Mouse (Mus musculus) cerebellum, adult (tissue): ENCODE results near the gene Gm26602.

Source experiments
- ATAC-seq: cut with Nextera tagmentation; 2 replicates; pipeline ENCODE4 v1.9.2; 2017; ENCODE audit warnings: mild to moderate bottlenecking, moderate library complexity, mixed read lengths; ENCODE audit not compliant: insufficient number of reproducible peaks, low FRiP score, low TSS enrichment

The Gm26602 gene

GRCm38 (mm10) chr10:79916081-79916480, 5.4 kb downstream of the Gm26602 start:
- no peak for ATAC-seq

DNA sequence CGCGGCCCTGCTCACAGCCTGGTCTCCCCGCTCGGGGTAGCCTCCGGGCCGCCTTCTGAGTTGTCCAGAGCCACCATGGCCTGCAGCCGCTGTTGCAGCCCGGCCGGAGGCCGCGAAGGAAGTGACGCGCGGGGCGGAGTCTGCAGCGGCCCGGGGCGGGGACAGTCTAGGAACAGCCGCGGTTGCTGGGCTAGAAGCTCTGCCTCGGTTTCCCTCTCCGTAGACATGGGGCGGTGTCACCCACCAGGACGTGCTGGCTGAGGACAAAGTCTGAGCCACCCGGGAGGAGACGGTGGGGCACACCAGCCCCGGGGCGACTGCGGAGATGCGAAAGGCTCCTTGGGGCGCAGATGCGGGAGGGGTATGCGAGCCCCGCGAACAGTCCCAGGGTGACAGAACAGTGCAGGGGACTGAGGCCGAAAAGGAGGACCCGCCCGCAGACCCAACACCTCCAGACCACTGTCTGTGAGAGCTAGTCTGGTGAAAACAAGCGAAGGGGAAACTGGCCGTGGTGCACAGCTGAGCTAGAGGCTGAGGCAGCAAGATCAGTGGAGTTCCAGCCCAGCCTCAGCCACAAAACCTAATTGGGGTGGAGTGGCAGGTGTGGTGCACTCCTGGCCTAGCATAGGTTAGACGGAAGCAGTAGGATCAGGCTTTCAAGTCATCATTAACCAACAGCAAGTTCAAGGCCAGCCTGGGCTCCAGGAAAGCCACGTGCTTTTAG, 6.3 kb downstream of the Gm26602 start, which contains the start of gene Kiss1r:
Gene Kiss1r, plus strand, starts transcription at position 164 of the 724 bp plus-strand sequence.
- peak; percentile 69 for ATAC-seq

DNA sequence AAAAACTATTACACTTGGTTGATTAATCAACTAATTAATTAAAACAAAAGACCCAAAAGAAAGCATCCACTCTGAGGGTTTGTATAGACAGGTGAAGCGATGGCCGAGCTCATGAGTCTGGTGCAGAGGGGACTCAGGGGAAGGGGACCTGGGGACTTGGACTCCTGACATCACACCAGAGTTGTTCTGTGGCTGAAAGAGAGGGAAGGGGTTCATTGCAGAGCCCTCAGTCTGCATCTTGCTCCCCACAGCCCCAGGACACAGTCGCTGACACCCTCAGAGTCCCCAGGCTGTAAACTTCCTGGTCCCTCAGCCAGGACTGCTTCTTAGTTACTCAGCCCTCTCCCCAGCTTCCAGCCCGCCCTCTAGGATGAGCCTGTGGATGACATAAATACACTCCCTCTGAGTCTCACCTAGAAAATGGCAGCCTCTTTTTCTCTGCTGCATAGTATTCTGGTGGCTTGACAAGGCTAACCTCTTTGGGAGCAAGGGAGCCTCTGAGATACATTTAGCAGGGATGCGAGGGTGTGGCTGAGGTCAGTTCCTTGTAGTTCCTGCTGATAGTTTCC, 7.0 kb downstream of the Gm26602 start:
- no peak for ATAC-seq

DNA sequence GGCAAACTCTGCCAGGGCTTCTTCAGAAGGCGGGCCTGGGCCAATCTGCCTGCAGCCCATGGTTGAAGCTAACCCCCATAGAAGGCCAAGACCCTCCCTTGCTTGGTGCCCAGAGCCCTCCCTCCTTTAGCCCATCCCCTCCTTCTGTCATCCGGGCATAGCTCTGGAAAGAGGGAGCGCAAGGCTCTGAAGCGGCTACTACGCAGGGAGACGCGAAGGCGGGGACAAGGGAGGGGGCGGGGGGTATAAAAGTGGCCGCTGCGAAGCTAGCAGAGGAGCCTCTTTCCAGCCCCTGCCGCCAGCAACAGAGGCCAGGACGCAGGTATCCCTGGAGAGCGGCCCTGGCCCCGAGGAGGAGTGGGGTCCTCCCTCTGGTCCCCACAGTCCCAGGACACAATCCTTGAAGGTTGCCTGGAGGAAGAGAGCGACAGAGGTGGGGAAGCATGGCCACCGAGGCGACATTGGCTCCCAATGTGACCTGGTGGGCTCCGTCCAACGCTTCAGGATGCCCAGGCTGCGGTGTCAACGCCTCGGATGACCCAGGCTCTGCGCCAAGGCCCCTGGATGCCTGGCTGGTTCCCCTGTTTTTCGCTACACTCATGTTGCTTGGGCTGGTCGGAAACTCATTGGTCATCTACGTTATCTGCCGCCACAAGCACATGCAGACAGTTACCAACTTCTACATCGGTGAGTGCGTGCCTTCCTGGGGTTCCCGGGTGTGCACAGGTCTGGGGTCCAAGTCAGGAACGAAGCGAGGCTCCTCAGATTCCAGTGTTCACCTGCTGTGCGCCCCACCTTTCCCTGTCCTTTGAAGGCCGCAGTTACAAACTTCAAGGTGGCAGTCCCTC, 7.8 kb downstream of the Gm26602 start:
- ATAC-seq: 0 out of 2 replicates have a peak, but pooled peaks have one; percentile 26

DNA sequence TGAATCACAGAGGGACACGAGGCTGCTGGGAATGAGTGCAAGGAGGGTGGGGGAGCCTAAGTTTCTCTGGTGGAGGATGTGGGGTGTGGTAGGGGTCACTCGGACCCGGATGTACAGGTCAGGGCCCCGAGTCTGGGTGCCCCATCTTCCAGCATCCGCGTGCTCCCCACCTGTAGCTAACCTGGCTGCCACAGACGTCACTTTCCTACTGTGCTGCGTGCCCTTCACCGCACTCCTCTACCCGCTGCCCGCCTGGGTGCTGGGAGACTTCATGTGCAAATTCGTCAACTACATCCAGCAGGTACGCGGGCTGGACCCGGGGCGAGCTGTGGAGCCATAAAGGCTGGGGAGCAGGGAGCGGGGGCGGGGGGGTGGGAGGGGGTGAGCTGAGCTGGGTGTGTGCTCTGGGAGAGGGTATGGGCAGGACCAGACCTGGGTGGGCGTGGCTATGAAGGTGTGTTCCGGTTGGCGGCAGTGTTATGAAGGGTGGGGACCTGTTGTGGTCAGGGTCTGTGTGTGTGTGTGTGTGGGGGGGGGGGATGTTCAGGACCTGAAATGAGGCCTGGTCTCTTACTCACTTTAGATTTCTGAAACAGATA, 8.7 kb downstream of the Gm26602 start:
- no peak for ATAC-seq

DNA sequence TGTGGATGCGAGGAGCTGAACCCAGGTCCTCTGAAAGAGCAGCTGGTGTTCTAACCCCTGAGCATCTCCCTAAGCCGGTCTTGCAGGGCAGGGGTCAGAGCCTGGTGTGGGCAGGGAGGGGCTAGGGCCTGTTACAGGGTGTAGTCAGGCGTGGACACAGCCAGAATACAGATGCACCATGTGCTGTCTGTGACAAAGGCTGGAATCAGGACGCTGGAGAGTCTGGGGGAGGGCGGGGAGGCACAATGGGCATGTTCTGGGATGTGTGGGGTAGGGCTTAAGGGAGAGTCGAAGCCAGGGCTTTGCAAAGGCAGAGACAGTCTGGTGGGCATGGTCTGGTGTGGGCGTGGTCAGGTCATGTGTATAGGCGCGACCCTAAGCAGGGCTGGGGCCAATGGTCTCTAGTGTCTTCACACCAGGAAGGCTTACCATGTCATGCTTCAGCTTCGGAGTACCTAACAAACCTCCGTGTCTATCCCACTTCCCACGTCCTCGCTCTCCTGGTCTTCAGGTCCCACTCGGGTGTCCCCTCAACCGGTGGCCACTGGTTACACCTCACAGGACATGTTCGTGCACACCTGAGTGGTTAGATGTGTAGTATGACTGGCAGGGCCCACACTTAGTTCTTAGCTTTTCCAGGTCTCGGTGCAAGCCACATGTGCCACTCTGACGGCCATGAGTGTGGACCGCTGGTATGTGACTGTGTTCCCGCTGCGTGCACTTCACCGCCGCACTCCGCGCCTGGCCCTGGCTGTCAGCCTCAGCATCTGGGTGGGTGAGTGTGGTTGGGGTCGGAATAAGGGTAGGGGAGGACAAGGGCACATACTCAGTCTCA, 9.6 kb downstream of the Gm26602 start:
- no peak for ATAC-seq

GRCm38 (mm10) chr10:79920958-79921535, 10.4 kb downstream of the Gm26602 start, which contains the start of gene R3hdm4:
TSS of gene R3hdm4 (minus strand) at chr10:79921208.
- ATAC-seq: no peak

DNA sequence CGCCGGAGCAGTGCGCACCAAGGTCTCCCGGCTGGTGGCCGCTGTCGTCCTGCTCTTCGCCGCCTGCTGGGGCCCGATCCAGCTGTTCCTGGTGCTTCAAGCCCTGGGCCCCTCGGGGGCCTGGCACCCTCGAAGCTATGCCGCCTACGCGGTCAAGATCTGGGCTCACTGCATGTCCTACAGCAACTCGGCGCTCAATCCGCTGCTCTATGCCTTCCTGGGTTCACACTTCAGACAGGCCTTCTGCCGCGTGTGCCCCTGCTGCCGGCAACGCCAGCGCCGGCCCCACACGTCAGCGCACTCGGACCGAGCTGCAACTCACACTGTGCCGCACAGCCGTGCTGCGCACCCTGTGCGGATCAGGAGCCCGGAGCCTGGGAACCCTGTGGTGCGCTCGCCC, 10.9 kb downstream of the Gm26602 start:
- no peak for ATAC-seq

DNA sequence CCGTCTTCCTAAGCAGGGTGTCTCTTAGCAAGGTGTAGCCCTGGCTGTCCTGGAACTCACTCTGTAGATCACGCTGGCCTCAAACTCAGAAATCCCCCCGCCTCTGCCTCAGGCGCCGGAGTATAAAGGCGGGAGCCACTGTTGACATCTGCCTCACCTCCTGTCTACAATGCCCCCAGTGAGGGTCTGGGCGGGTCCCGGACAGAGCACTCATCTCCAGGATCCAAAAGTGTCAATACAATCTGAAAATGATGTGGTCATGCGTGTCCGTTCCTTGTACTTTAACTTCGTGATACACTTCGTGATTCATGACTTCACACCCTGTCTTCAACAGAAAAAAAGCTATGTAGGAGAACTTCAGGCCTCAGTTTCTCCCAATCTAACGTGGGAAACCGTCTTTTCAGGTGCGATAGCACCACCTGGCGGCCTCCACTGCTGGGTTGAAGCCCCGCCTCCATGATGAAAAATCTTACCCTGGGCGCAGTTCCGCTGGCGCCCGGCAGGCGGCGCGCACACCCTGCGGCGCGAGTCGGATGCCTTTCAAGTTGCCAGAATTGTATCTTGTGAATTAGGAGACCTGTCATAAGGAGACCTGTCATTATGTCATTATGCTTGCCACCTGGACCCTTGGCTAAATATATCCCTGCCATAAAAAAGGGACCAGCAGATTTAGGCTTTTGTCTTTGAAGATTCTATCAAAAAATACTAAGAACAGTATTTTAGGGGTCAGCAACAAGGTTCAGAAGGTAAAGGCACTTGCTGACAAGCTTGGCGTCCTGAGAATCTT, 14.5 kb downstream of the Gm26602 start:
- no peak for ATAC-seq

- ATAC-seq: no peak
Observed at GRCm38 (mm10) chr10:79925785-79926490, 15.3 kb downstream of the Gm26602 start.

DNA sequence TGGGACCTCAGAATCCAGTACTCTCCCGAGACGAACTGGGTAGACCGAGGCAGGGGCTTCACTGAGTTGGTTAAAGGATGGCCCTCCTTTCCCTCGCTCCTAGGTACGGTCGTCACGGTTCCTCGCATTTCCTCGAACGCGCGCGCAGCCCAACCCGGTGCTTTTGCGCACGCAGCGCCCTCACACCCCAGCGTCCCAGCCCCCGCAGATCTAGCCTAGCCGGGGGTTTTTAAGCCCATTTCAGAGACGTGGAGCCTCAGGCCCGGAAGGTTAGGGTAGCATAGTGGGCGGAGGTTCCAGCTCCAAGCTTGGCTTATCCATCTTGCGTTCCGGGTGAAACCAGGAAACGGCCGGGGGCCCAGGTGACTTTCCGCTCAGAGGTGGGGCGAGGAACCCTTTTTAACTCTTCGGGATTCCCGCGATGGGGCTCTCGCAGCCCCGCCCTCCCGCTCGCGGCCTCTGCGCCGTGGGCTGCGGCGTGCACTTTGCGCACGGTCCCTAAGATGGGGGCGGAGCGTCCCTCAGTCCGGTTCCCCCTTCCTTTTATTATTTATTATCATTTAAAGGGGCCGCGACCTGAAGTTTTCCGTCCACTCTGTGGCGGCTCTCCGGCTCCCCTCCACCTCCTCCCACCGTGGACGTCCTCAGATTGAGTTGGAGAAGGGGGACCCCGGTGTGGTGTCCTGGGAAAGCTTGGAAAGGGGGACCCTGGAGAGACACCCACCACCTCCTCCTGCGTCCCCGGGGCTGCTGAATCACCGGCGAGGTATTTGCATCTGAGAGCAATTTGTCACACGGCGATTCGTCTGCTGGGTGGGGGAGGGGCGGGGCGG, 16.1 kb downstream of the Gm26602 start, which contains the start of gene Arid3a:
Gene Arid3a, plus strand, starts transcription at position 553 of the 833 bp plus-strand sequence.
- ATAC-seq: peak; percentile 39; the same call in 1 of the 2 replicates

- ATAC-seq: no peak
Observed at GRCm38 (mm10) chr10:79927324-79928029, 16.8 kb downstream of the Gm26602 start.

DNA sequence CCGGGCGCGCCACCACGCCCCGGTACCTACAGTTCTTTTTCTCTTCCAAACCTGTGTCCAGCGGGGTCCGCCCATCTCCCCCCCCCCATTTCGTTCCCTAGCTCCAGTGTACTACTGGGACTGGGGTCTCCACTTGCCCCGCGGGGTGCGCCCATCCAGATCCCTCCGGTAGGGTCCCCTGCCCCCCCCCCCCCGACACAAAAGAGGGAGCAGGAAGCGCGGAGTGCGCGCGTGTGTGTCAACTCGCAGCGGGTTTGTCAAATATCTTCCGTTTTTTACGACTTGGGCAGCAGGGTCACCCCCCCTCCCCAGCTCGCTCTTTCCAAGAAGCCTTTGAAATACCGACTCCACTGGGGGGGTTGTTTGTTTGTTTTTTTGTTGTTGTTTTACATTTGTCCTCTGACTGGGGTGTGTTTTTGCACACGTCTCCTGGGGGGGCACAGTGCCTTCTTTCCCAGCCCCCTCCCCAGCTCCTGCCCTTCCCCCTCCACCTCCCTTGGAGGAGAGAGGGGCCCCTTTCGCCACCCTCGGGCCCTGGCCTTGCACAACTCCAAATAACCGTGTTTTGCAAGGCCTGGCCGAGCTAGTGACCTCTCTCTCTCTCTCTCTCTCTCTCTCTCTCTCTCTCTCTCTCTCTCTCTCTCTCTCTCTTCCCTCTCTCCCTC, 17.5 kb downstream of the Gm26602 start:
- ATAC-seq: no peak

DNA sequence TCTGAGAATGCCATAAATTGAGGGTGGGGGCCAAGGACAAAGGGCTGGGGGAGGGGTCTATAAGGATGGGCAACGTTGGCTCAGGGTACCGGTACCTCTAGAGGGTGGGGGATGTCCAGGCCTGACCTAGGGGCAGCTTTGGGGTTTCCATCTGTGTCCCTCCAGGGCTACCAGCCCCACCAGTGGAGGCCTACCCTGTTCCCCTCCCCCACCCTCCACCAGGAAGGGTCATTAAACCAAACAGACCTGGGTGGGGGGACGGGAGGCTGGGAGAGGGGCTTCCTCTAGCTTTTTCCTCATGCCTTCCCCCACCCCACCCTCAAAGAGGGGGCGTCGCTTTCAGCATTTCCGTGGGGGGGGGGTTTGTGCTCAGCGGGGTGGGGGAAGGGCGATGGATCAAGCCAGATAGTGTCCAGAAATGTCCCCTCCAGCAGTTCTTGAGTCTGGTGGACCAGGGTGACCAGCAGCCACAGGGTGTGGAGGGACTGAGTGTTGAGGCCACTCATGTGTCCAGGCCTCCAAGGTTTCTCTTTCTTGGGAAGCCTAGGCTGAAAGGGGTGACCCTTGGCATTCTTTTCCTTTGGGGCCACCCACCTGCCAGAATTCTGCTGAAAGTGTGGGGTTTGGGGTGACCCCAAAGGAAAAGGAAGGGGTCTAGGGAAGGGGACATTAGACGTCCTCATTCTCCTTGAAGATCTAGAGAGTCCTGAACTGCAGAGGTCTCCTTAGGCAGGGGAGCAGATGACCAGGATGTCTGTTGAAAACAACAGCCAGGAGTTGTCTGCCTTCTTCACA, 18.4 kb downstream of the Gm26602 start:
- ATAC-seq: no peak
